Mouse (Mus musculus): ENCODE data around the gene Map2k5. TPM values are rescaled to one million over a fixed set of nuclear protein-coding genes. Genes with fewer than 3 reads are reported as not detected.

Map2k5 gene
- total RNA-seq, 1 experiment from 2014 or later = 26.1 TPM

DNA sequence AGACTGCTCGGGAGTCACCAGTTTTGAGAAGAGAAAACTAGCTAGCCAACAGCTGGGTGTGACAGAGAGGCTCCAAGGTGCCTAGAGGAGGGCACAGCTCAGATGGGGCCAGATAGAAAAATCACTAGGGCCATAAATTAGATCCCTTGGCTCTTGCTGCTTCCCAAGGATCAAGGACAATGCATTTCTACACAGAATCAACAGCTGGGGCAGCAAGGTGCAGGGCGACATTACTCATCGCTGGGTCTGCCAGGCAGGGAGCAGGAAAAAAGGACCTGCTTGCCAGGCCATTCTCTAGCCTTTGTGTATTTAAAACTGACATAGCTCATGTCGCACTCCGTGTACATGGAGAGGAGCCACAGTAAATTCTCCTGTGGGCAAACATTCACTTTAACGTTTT is 155.5 kb downstream of the Map2k5 start:
- ATAC-seq (replicated peaks in 1 of 2; ENCODE audit: insufficient read depth in 1 of 2, low FRiP score in 2 of 2, low TSS enrichment in 1 of 2, low read depth in 1 of 2, poor library complexity in 2 of 2, severe bottlenecking in 2 of 2) = no peak

DNA sequence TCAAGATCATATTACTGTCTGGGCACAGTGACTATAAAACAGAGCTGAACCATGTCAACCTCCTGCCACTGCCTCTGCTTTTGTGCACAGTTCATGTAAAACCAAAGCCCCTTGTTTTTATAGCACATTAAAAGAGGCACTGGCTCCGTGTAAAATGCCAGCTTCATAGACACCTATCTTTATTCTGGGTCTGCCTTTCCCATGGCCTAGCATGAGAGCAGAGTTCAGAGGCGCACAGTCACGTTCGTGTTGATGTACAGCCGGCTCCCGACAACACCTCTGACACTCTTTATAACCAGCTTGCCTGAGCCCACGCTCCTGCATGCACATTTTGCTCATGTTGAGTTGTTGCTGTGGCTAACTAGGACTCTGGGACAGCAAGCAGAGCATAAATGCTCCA is 157.9 kb downstream of the Map2k5 start:
- ATAC-seq (replicated peaks in 1 of 2; ENCODE audit: insufficient read depth in 1 of 2, low FRiP score in 2 of 2, low TSS enrichment in 1 of 2, low read depth in 1 of 2, poor library complexity in 2 of 2, severe bottlenecking in 2 of 2) = no peak

DNA sequence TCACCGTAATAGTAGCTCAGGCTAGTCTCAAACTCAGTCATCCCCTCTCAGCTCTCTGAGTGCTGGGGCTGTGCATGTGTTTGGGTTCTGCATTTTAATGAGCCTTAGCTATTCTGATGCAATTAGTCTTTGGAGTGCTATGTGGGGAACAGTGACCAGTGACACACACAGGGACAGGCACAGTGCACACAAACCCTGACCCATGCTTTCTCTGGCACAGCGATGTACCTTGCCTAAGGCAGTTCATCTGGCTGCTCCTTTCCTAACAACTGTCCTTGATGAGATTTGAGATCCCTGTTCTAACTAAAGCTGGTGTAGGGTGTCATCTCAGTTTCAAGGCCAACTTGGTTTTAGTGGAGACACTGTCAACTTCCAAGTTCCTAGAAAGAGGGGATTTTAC is 162.7 kb downstream of the Map2k5 start:
- no peak for ATAC-seq (replicated peaks in 1 of 2; ENCODE audit: insufficient read depth in 1 of 2, low FRiP score in 2 of 2, low TSS enrichment in 1 of 2, low read depth in 1 of 2, poor library complexity in 2 of 2, severe bottlenecking in 2 of 2)

DNA sequence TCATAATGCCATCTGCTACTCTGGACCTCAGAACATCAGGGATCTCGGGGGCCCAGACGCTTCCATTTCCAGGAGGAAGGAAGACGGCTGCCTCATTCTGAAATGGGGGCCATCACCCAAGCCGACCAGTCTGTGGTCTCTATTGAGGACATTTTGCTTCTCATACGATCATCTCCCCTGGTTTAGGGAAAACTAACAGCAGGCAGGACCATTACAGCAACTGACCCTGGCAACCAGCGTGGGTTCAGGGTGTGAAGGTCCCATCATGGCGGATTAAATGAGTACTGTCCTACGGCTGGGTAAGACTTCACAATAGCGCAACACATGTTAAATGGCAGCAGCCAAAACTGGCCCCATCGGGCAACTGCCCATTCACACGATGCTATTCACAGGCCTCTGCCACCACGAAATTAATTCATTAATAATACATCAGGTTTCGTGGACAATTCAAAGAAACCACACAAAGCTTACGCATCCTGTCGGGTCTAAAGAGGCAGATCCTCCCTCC is 170.9 kb downstream of the Map2k5 start:
- no peak for ATAC-seq (replicated peaks in 1 of 2; ENCODE audit: insufficient read depth in 1 of 2, low FRiP score in 2 of 2, low TSS enrichment in 1 of 2, low read depth in 1 of 2, poor library complexity in 2 of 2, severe bottlenecking in 2 of 2)

DNA sequence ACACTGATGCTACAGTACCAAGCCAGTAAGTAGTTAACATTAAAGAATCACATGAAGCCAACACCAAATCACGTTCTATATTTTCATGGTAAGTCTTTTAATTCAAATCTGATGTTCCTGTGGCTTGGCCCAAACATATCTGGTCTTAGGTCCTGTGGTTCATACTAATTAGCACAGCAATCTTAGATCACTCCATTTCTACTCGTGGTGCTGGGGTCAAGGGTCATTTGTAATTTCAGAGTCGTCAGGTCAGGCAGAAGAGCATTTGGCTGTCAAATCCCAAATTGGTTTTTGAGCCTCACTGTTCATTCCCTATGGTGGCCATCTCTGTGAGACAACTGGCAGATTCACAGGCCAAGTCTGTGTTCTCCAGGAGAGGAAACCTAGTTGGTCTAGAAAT is 174.2 kb downstream of the Map2k5 start:
- ATAC-seq (replicated peaks in 1 of 2; ENCODE audit: insufficient read depth in 1 of 2, low FRiP score in 2 of 2, low TSS enrichment in 1 of 2, low read depth in 1 of 2, poor library complexity in 2 of 2, severe bottlenecking in 2 of 2) = no peak

DNA sequence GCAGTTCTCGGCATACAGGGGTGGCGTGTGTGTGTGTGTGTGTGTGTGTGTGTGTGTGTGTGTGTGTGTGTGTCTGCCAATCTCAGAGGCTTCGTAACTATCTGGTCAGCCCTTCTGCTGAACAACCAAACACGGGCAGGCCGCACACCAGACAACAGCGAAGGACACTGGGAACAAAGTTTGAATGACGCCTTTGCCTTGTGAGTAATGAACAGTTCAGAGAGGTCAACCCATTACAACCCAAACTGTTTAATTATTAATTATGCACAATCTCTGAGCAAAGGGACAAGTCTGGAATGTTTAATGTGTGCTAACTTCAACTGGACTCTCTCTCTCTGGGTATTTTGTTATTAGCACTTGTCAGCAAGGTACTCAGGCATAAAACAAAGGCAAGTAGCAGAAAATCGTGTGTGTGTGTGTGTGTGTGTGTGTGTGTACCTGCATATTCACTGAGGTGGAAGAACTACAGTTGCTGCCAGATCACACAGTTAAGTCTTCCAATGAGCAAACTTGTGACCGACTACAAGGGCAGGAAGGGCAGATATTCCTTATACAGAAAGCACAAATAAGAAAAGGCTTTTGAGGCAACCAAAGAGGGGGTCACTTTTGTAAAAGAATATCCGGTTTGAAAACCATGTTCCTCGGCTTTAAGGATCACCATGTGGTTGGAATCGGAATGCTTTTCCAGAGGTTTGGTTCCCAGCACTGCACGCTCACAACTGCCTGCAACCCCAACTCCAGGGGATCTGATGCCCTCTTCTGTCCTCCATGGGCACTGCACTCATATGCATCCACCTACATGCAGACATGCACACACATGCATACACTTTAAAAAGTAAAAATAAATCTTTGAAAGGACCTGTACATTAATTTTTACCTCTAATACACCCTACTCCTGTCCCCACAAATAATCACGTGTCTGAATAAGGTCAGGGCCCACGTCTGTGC is 176.1 kb downstream of the Map2k5 start:
- no peak for ATAC-seq (replicated peaks in 1 of 2; ENCODE audit: insufficient read depth in 1 of 2, low FRiP score in 2 of 2, low TSS enrichment in 1 of 2, low read depth in 1 of 2, poor library complexity in 2 of 2, severe bottlenecking in 2 of 2)

DNA sequence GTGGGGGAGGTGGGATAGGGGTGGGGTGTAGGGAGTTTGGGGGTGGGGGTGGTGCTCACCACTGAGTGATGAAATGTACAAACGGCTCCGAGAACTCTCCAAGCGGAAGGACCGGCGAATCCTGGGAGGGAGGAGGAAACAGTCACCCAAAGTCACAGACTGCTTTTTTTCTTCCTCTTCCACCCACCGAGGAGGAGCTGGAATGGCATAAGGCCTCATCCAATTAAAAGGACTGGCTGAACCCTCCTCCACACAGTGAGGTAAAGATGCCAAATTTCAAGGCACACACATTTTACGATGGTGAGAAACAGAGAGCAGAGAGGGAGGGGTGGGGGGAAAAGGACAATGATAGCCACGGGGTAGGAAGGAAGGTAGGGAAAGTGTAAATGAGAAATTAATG is 180.4 kb downstream of the Map2k5 start:
- no peak for ATAC-seq (replicated peaks in 1 of 2; ENCODE audit: insufficient read depth in 1 of 2, low FRiP score in 2 of 2, low TSS enrichment in 1 of 2, low read depth in 1 of 2, poor library complexity in 2 of 2, severe bottlenecking in 2 of 2)

DNA sequence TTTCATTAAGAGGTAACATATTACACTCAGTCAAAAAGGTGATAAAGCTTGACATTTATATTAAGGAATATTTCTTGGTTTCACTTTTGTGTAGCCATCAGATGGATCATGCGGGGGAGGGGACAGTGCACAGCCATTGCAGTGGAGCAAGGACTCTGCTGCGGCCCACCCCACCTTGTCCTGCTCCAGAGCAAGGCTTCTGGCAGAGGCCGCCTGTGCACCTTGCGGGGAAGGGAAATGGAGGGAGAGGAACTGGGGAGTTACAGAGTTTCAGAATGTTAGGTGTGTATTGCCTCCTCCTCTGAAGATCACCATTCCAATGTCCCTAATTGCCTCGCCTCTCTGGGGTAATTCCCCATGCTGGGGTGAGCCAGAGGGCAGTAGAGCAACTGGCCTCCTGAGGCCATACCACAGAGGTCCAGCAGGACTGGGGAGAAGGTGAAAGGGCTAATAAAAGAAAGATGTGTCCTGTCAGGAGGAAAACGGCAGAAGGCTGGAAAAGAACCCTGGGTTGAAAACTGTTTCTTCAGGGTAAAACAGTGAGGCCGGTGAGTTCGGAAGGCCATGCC is 181.5 kb downstream of the Map2k5 start:
- no peak for ATAC-seq (replicated peaks in 1 of 2; ENCODE audit: insufficient read depth in 1 of 2, low FRiP score in 2 of 2, low TSS enrichment in 1 of 2, low read depth in 1 of 2, poor library complexity in 2 of 2, severe bottlenecking in 2 of 2)

DNA sequence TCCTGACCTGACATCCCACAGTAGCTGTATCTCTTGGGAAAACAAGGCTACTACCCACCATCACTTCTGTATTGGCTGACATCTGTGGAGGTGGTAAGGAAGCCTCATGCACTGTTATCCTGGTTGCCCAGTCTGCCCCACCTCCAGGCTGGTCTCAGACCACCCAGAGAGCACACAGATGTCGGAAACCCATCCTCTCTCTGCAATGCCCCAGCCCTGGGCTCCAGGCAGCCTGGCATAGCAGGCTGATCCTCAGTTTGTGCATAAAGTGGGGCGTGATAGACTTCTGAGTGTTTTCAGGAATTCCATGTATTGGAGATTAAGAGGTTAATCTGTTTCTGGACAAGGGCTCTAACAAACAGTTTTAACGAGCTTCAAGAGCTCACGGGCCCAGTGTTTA is 182.2 kb downstream of the Map2k5 start:
- no peak for ATAC-seq (replicated peaks in 1 of 2; ENCODE audit: insufficient read depth in 1 of 2, low FRiP score in 2 of 2, low TSS enrichment in 1 of 2, low read depth in 1 of 2, poor library complexity in 2 of 2, severe bottlenecking in 2 of 2)

DNA sequence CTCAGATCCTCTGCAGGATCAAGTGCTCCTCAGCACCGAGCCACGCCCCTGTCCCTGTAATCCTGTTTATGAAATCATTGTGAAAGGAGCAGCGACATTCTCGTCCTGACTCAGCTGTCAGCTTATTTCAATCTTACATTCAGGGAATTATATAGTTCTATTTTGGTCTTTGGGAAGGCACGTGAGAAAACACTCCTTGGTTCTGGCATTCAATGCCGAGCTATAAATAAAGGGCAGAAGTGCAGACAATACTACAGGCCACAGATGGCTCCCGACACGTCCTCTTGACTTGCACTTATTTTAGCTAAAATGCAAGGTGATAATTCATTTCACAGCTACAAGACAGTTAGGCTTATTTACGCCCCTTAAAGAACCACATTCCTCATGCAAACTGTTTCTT is 182.9 kb downstream of the Map2k5 start:
- no peak for ATAC-seq (replicated peaks in 1 of 2; ENCODE audit: insufficient read depth in 1 of 2, low FRiP score in 2 of 2, low TSS enrichment in 1 of 2, low read depth in 1 of 2, poor library complexity in 2 of 2, severe bottlenecking in 2 of 2)

DNA sequence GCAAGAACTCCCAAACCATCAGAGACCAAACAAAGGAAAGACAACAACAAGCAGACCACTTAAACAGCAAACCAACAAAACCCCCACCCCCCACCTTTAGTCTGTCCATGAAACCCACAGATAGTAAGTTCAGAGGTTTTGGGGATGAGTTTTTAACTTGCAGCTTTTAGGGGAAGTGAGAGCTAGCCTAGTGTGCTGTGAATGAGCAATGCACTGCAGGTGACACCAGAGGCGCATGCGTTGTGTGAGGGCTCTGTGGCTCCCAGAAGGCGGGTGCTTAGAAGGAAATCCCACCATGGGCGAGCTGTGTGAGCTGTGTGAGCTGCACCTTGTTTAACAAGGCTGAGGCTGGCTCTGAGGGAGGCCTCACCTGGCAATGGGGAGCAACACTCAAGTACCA is 184.9 kb downstream of the Map2k5 start:
- ATAC-seq (replicated peaks in 1 of 2; ENCODE audit: insufficient read depth in 1 of 2, low FRiP score in 2 of 2, low TSS enrichment in 1 of 2, low read depth in 1 of 2, poor library complexity in 2 of 2, severe bottlenecking in 2 of 2) = no peak

DNA sequence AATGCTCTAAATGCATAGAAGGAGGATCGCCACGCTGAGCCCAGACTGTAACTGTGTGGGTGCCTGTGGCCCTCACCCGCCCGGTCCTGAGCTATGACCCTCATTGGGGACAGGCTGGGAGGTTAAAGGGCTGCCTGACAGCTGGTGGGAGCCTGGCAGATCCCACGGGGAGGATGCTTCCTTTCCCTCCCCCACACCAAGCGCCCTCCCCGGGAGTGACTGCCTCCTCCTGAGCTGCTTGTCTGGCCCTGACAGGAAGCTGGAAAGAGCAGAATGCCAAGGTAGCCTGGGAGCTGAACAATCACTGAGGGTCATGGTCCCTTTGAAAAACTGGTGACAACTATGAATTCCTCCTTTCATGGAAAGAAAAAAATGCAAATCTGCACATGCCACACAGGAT is 190.4 kb downstream of the Map2k5 start:
- no peak for ATAC-seq (replicated peaks in 1 of 2; ENCODE audit: insufficient read depth in 1 of 2, low FRiP score in 2 of 2, low TSS enrichment in 1 of 2, low read depth in 1 of 2, poor library complexity in 2 of 2, severe bottlenecking in 2 of 2)

DNA sequence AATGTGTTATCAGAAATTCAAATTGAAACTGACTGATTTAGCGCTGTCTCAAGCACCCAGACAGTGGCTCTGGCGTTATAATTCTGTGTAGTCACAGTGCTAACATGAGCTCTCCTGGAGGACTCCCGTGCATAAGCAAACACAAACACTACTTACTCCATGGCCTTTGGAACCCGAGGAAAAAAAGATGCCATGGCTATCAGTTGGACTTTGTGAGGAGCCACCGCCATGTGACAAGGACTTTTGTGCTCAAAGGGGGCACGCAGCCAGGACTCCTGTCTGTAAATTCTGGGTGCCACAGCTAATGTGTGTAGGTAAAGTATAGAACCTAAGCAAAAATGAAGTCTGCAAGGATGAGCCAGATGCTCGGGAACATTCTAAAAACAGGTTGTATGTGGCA is 192.5 kb downstream of the Map2k5 start:
- no peak for ATAC-seq (replicated peaks in 1 of 2; ENCODE audit: insufficient read depth in 1 of 2, low FRiP score in 2 of 2, low TSS enrichment in 1 of 2, low read depth in 1 of 2, poor library complexity in 2 of 2, severe bottlenecking in 2 of 2)

DNA sequence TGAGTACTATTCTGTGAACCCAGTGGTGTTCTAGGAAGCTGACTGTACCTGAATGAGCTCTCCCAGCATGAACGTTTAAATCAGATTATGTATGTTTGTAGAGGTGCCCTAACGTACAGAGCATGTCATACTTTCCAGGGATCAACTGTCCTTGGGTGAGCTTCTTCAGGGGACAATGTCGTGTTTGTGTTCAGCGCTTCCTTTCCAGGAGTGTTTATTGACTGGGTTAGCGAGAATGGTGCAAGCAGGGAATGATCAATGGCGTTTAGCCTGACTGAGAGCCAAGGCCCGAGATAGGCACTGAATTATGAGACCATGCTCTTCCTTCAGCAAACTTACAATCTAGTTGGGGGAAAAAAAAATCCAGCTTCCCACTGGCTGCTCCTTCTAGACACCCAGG is 193.8 kb downstream of the Map2k5 start:
- ATAC-seq (replicated peaks in 1 of 2; ENCODE audit: insufficient read depth in 1 of 2, low FRiP score in 2 of 2, low TSS enrichment in 1 of 2, low read depth in 1 of 2, poor library complexity in 2 of 2, severe bottlenecking in 2 of 2) = no peak

DNA sequence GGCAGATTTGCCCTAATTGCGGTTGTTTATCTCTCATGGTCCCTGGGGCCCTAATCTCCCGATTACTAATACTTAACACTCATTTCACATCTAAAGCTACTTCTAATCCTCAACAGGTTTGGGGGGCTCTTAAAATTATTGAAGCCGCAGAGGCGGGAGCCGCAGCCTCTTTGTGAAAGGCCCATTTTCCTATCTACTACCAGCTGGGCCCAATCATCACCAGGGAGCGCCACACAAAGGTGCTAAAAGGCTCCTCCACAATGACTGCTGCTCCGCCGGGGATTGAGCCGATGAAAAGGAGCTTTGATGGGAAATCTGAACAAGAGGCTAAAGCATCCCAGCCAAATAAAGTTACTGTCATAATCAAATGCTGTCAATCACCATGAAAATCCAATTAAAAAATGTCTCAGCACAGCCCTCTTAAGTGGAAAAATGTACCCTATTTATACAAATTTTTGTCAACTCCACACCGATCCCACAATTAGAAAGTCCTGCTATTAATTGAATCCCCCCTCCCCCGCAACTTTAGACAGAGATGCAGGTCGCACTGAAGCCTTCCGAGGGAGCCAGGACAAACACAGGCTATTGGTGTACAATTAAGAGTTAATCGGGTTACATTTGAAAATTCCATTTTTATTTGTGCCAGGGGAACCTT is 195.3 kb downstream of the Map2k5 start:
- ATAC-seq (replicated peaks in 1 of 2; ENCODE audit: insufficient read depth in 1 of 2, low FRiP score in 2 of 2, low TSS enrichment in 1 of 2, low read depth in 1 of 2, poor library complexity in 2 of 2, severe bottlenecking in 2 of 2) = no peak

DNA sequence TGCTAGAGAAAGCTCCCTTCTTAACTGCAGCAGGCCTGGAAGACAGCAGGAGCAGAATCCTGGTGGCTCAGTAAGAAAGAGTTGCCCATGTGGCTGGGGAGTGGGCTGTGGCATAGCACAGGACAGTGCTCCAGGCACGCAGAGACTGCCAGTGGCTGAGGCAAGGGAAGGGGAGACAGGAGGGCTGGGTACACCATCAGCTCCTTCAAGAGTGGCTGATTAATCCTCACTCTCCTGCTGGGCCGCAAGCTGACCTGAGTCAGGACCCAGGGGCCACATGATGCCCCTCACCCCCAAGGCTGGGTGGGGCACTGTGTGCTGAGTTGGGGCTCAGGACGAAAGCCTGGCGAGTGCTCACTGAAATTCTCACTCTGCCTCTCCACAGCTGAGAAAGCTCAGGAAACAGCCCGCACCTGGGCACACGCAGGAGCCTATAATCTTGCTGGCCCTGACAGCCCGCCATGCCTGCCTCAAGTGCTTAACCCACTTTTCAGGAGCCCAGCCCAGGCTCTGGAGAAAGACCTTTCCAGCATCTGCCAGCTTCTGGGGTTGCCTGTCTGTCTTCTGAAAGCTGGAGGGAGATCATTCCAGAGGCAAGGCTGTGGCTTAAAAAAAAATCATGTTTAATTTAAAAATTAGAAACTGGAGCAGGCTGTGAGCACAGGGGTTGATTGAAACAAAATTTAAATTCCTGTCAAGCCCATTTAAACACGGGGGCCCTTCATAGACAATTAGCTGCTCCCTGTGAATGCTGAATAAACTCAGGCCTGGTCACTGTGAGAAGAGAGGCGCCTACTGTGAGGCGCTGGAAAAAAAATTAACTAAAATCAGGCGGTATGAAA is 196.1 kb downstream of the Map2k5 start:
- peak in 1 of 2 experiments; percentile 14; a peak in 1 of 4 replicates for ATAC-seq (replicated peaks in 1 of 2; ENCODE audit: insufficient read depth in 1 of 2, low FRiP score in 2 of 2, low TSS enrichment in 1 of 2, low read depth in 1 of 2, poor library complexity in 2 of 2, severe bottlenecking in 2 of 2)

DNA sequence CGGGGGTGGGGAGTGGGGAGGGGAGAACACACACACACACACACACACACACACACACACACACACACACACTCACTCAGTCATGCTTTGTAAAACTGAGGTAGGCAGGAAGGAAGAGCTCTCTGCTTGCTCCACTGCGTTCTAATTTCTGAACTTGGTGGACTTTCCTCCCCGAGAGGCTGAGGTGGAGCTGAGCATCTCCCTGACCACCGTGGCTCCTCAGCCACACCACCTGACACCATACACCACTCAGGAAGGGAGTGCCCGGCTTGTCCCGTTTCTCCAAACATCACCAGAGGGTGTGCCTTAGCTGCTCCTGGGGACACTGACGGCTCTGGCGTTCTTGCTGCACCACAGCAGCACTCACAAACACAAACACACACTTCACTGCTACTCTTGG is 199.4 kb downstream of the Map2k5 start:
- no peak for ATAC-seq (replicated peaks in 1 of 2; ENCODE audit: insufficient read depth in 1 of 2, low FRiP score in 2 of 2, low TSS enrichment in 1 of 2, low read depth in 1 of 2, poor library complexity in 2 of 2, severe bottlenecking in 2 of 2)

All from hematopoietic stem cell, adult 5-6 weeks (primary cell).